Mouse (Mus musculus): ENCODE data around the gene Misp. TPM values are rescaled to one million over a fixed set of nuclear protein-coding genes. Genes with fewer than 3 reads are reported as not detected.

Misp gene
- polyA plus RNA-seq, 1 experiment from 2014 or later: 0.92 TPM

- H3K4me2 ChIP-seq: peak overlapping the region; percentile 71
- no peak for ATAC-seq (ENCODE audit: low FRiP score, low read depth)
- H3K9me3 ChIP-seq: no peaks in the 10 kb centered on the region
- peak overlapping the region; percentile 98 for H3K27ac ChIP-seq (replicated peaks)
- peak overlapping the region; percentile 45 for H3K4me3 ChIP-seq
- peak overlapping the region; percentile 60; the same call in 1 of the 2 replicates for H3K9ac ChIP-seq
- no peaks in the 10 kb centered on the region for H3K36me3 ChIP-seq
- 63% methylated on average over 9 of the region's 9 CpGs for WGBS
- H3K4me1 ChIP-seq (replicated peaks): peaks cover 54% of the 10 kb centered on the region
- no peaks in the 10 kb centered on the region for H3K27me3 ChIP-seq
These were observed 31.5 kb downstream of the Misp start for GRCm38 (mm10) chr10:79852107-79852789.

DNA sequence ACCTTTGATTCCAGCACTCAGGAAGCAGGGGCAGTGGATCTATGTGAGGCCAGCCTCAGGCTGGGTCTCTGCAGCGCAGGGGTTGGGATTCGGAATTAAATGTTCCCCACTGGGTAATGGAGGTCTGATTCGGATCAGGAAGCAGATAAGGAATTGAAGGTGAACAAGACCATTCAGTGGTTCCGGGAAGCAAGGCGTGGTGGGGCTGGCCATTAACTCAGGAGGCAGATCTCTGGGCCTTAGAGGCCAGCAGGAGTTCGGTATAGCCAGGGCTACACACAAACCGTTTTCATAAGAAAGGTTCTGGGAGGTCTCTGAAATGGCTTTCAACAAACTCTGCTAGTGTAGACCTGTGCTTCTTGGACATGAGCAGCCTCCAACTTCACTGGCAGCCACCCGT lies 32.0 kb downstream of the Misp start:
- Histone ChIP-seq H3K36me3 (no peaks in the 10 kb centered on the region), H3K9ac (peak overlapping the region; percentile 60), H3K27me3 (no peaks in the 10 kb centered on the region), H3K4me3 (peak overlapping the region; percentile 45), H3K9me3 (no peaks in the 10 kb centered on the region), H3K27ac (replicated peaks) (peak overlapping the region; percentile 98), H3K4me2 (peak overlapping the region; percentile 71), H3K4me1 (replicated peaks) (peaks cover 60% of the 10 kb centered on the region)
- WGBS: 20% methylated on average over 8 of the region's 8 CpGs
- ATAC-seq (ENCODE audit: low FRiP score, low read depth): no peak

DNA sequence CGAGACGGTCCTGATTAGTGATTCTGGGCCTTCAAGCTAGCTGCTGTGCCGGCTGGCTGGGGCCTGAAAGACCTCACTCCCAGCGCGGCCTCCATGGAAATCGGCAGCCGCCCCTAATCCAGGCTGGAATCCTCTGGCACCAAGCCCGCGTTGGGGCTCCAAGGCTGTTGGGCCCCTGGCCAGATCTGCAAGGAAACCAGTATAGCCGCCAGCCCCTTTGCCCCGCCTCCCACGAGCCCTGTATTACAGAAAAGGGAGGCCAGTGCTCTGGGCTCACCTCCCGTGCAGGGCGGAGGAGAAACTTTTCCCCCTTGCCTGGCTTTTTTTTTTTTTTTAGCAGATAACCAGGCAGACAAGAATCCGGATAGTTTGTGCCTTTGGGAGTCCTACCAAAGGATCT lies 32.6 kb downstream of the Misp start:
- ATAC-seq (ENCODE audit: low FRiP score, low read depth): peak; percentile 9; the same call in 1 of the 2 replicates
- Histone ChIP-seq H3K36me3 (no peaks in the 10 kb centered on the region), H3K27ac (replicated peaks) (peak overlapping the region; percentile 98), H3K4me3 (peak overlapping the region; percentile 45), H3K4me2 (peak overlapping the region; percentile 71), H3K27me3 (no peaks in the 10 kb centered on the region), H3K9ac (peak overlapping the region; percentile 60), H3K4me1 (replicated peaks) (peaks cover 66% of the 10 kb centered on the region), H3K9me3 (no peaks in the 10 kb centered on the region)
- WGBS: under 1% methylated on average over 15 of the region's 15 CpGs

DNA sequence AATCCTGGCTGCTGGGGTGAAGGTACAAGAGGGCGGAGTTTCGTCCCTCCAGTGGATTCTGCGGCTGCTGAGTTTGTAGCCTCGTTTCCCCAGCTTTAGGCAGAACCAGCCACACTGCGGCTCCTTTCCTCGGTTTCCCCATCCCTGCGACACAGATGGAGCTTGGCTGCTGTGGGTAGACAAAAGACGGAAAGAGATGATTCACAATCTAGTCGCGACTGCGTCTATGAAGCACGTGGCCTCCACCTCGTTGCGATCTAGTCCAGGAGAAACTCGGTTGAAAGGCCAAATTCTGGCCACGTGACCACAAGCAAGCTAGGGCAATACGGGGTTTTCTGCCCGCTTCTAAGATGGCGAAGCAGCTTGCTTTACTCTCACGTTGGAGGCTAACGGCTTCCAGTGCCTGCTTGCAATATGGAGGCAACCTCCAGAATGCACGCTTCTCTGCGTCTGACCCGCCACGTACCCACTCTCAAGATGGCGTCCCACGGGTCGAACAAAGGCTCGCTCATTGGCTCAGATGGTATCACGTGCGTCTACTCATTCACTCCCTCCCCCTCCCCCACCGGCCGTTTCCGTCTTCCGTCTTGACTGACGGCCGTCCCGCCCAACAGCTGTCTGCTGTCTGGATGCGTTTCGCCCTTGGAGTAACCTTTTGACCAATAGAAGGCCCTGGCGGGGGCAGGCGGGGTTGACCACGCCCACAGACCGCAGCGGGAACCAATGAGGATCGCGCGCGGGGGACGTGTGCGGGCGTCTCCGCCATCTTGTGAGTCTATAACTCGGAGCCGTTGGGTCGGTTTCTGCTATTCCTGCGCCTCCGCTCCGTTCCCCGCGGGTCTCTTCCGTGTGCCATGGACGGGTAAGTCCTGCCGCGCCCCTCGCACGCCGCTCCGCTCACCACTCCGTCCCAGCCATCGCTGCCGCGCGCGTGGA lies 33.3 kb downstream of the Misp start, which contains the start of gene Ptbp1:
Gene Ptbp1, plus strand, starts transcription at position 568 of the 936 bp plus-strand sequence.
- H3K9me3 ChIP-seq: no peaks in the 10 kb centered on the region
- peaks cover 73% of the 10 kb centered on the region for H3K4me1 ChIP-seq (replicated peaks)
- H3K36me3 ChIP-seq: peaks cover 2% of the 10 kb centered on the region
- H3K27me3 ChIP-seq: no peaks in the 10 kb centered on the region
- ATAC-seq (ENCODE audit: low FRiP score, low read depth): peak; percentile 95
- peak within 1 kb of the TSS; percentile 99 for H3K27ac ChIP-seq (replicated peaks)
- peak within 1 kb of the TSS; percentile 82 for H3K4me3 ChIP-seq
- under 1% methylated on average over 74 of the region's 75 CpGs for WGBS
- H3K4me2 ChIP-seq: peak within 1 kb of the TSS; percentile 90
- peak within 1 kb of the TSS; percentile 92 for H3K9ac ChIP-seq

DNA sequence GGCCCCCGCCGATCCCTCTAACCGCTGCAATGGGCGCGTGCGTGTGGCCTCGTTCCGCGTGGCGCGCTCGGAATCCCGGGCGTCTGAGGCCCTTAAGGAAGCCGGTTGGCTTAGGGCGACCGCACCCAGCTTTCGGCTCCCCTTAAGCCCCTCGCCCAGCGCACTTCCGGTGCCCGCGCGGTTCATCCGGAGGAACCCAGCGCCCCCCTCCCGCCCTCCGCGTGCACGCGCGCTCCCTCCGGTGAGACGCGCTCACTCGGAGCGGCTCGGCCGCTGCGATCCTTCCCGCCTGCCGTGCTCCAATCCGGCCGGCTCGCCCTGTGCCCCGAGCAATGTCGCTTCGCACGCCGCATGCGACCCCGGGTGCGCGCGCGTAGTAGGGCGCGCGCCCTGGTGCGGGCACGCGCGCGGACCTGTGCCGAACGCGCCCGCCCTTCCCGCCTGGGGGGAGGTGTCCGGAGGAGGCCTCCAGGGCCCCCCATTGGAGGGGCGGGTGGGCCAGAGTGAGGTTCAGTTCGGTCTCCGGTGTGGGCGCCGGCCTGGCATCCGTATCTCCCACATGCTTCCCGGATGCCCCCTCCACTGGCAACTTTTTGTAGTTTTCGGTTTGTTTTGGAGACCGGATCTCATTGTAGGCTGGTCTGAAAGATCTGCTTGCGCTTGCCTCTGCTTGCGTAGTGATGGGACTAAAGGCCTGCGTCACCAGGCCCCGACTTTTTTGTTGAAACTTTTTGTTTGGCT lies 34.2 kb downstream of the Misp start:
- H3K9ac ChIP-seq: peak overlapping the region; percentile 92
- H3K9me3 ChIP-seq: no peaks in the 10 kb centered on the region
- H3K36me3 ChIP-seq: peaks cover 11% of the 10 kb centered on the region
- peaks cover 79% of the 10 kb centered on the region for H3K4me1 ChIP-seq (replicated peaks)
- WGBS: under 1% methylated on average over 83 of the region's 83 CpGs
- H3K27ac ChIP-seq (replicated peaks): peak overlapping the region; percentile 99
- H3K27me3 ChIP-seq: no peaks in the 10 kb centered on the region
- peak overlapping the region; percentile 82 for H3K4me3 ChIP-seq
- ATAC-seq (ENCODE audit: low FRiP score, low read depth): peak; percentile 6
- H3K4me2 ChIP-seq: peak overlapping the region; percentile 90

GRCm38 (mm10) chr10:79855558-79856184 lies 34.9 kb downstream of the Misp start:
- H3K4me2 ChIP-seq: peak overlapping the region; percentile 90
- H3K4me3 ChIP-seq: peak overlapping the region; percentile 82
- peaks cover 75% of the 10 kb centered on the region for H3K4me1 ChIP-seq (replicated peaks)
- peaks cover 18% of the 10 kb centered on the region for H3K36me3 ChIP-seq
- H3K27me3 ChIP-seq: no peaks in the 10 kb centered on the region
- H3K9ac ChIP-seq: peak overlapping the region; percentile 92
- ATAC-seq (ENCODE audit: low FRiP score, low read depth): no peak
- H3K9me3 ChIP-seq: no peaks in the 10 kb centered on the region
- 4% methylated on average over 10 of the region's 10 CpGs for WGBS
- peak overlapping the region; percentile 99 for H3K27ac ChIP-seq (replicated peaks)

DNA sequence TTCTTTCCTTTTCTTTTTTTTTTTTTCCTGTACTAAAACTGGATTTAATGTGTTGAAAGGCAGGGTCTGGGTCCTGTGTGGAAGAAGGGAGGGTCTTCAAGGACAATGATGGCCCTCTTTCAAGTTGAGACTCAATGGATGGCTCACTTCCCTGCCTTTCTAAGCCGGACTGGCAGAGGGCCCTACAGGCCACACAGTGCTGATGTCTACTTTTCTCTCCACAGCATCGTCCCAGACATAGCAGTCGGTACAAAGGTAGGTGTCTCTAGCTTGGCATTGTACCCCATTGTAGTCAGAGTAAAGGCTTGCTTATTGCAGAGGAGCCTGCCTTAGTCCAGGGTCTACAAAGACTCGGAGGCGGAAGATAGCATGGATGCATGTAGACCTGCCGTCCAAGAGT lies 35.5 kb downstream of the Misp start:
- Histone ChIP-seq H3K4me1 (replicated peaks) (peaks cover 70% of the 10 kb centered on the region), H3K27me3 (no peaks in the 10 kb centered on the region), H3K4me2 (peak overlapping the region; percentile 90), H3K36me3 (peaks cover 24% of the 10 kb centered on the region), H3K27ac (replicated peaks) (peak overlapping the region; percentile 99), H3K4me3 (peak overlapping the region; percentile 82), H3K9ac (peak overlapping the region; percentile 92), H3K9me3 (no peaks in the 10 kb centered on the region)
- 39% methylated on average over 6 of the region's 6 CpGs for WGBS
- no peak for ATAC-seq (ENCODE audit: low FRiP score, low read depth)

GRCm38 (mm10) chr10:79856704-79857451 lies 36.1 kb downstream of the Misp start:
- H3K27ac ChIP-seq (replicated peaks): peak overlapping the region; percentile 99
- peak overlapping the region; percentile 92; the same call in 1 of the 2 replicates for H3K9ac ChIP-seq
- H3K4me3 ChIP-seq: peak overlapping the region; percentile 82
- H3K36me3 ChIP-seq: peaks cover 29% of the 10 kb centered on the region
- peaks cover 64% of the 10 kb centered on the region for H3K4me1 ChIP-seq (replicated peaks)
- 46% methylated on average over 7 of the region's 7 CpGs for WGBS
- no peaks in the 10 kb centered on the region for H3K9me3 ChIP-seq
- peak overlapping the region; percentile 90 for H3K4me2 ChIP-seq
- H3K27me3 ChIP-seq: no peaks in the 10 kb centered on the region
- no peak for ATAC-seq (ENCODE audit: low FRiP score, low read depth)

DNA sequence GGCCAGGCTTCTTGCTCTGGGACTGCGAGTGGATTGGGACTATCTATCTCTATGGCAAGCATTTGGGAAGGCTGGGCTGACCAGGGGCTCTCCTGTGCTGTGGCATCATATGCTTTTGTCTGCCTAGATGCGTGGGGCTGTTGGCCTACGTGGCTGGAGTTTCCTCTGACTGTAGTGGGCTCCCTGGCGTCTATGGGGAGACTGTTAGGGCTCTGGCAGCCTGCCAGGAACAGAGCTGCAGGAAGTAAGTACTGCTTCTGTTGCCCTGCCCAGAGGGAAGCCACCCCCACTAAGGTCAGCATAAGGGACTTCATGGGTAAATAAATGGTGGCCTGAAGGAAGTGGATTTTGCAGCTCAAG lies 36.6 kb downstream of the Misp start:
- 21% methylated on average over 4 of the region's 4 CpGs for WGBS
- Histone ChIP-seq H3K9ac (peak overlapping the region; percentile 92; the same call in 1 of the 2 replicates), H3K9me3 (no peaks in the 10 kb centered on the region), H3K27me3 (no peaks in the 10 kb centered on the region), H3K4me3 (peak overlapping the region; percentile 82), H3K4me1 (replicated peaks) (peaks cover 58% of the 10 kb centered on the region), H3K27ac (replicated peaks) (peak overlapping the region; percentile 99), H3K4me2 (peak overlapping the region; percentile 90), H3K36me3 (peaks cover 35% of the 10 kb centered on the region)
- ATAC-seq (ENCODE audit: low FRiP score, low read depth): no peak

- no peak for ATAC-seq (ENCODE audit: low FRiP score, low read depth)
- 54% methylated on average over 2 of the region's 2 CpGs for WGBS
- Histone ChIP-seq H3K27ac (replicated peaks) (peak overlapping the region; percentile 65), H3K4me3 (peak overlapping the region; percentile 82), H3K36me3 (peaks cover 39% of the 10 kb centered on the region), H3K27me3 (no peaks in the 10 kb centered on the region), H3K9ac (0 out of 2 replicates have a peak overlapping the region, but pooled peaks have one; percentile 2), H3K4me1 (replicated peaks) (peaks cover 54% of the 10 kb centered on the region), H3K4me2 (peak overlapping the region; percentile 90), H3K9me3 (no peaks in the 10 kb centered on the region)
These were observed 37.1 kb downstream of the Misp start for GRCm38 (mm10) chr10:79857894-79858293.
